Mouse (Mus musculus) CH12.LX (cell line): ENCODE results near the gene St6galnac6. TPM values are rescaled to one million over a fixed set of nuclear protein-coding genes. Genes with fewer than 3 reads are reported as not detected.

Experiments
- DNase-seq: peaks from one replicate; pipeline ENCODE4 v3.0.0-alpha.2; 2013; ENCODE audit errors: extremely low read depth
- H3K27ac ChIP-seq: 2 replicates; pipeline ENCODE4 v1.5.1; 2012; ENCODE audit warnings: low read depth, mild to moderate bottlenecking, control low read depth, moderate library complexity; ENCODE audit not compliant: insufficient read depth
- H3K27me3 ChIP-seq: replicated peaks from 2 replicates; pipeline ENCODE3; 2012; ENCODE audit warnings: inconsistent platforms
- H3K36me3 ChIP-seq, 2 experiments: replicated peaks in 1 of 2; 2 replicates each; pipeline versions ENCODE3 to v1.6.1; 2012; ENCODE audit warnings: inconsistent platforms in 1 of 2, low read length in 1 of 2, mild to moderate bottlenecking in 1 of 2, mixed read lengths in 1 of 2, moderate library complexity in 1 of 2; ENCODE audit not compliant: control insufficient read depth in 1 of 2, insufficient read depth in 1 of 2
- H3K4me1 ChIP-seq, 2 experiments: 2 replicates each; pipeline ENCODE4 v1.6.1; 2012; ENCODE audit warnings: inconsistent platforms in 1 of 2, moderate library complexity in 1 of 2; ENCODE audit not compliant: insufficient read depth in 2 of 2, control insufficient read depth in 1 of 2
- H3K4me2 ChIP-seq: 2 replicates; pipeline ENCODE4 v1.6.1; 2012; ENCODE audit warnings: low read depth, mild to moderate bottlenecking, control low read depth; ENCODE audit not compliant: poor library complexity, insufficient read depth, severe bottlenecking
- H3K4me3 ChIP-seq, 3 experiments: fragments of 150-350 bp in 1 of 3; sonication (generic) in 1 of 3; replicated peaks in 1 of 3; 2 replicates each; pipeline versions ENCODE3 to v1.5.1; 2011 to 2012; ENCODE audit warnings: low read depth in 2 of 3, low read length in 2 of 3, mild to moderate bottlenecking in 2 of 3, moderate library complexity in 2 of 3, control low read depth in 1 of 3, improper control_type of control experiment in 1 of 3, inconsistent platforms in 1 of 3, mixed read lengths in 1 of 3; ENCODE audit not compliant: poor library complexity in 1 of 3
- H3K79me2 ChIP-seq: replicated peaks from 2 replicates; pipeline ENCODE4 v1.6.1; 2012; ENCODE audit warnings: mild to moderate bottlenecking, moderate library complexity; ENCODE audit not compliant: control insufficient read depth, poor library complexity, insufficient read depth, severe bottlenecking; ENCODE audit errors: extremely low read depth
- H3K9ac ChIP-seq: 2 replicates; pipeline ENCODE4 v1.6.1; 2012; ENCODE audit warnings: low read depth, mild to moderate bottlenecking, control low read depth, moderate library complexity; ENCODE audit not compliant: insufficient read depth
- H3K9me3 ChIP-seq: replicated peaks from 2 replicates; pipeline ENCODE3; 2012; ENCODE audit warnings: low read length, inconsistent platforms, mixed read lengths
- BHLHE40 ChIP-seq: IDR thresholded peaks from 2 replicates; pipeline ENCODE4 v1.6.1; 2011; ENCODE audit warnings: mild to moderate bottlenecking, low read depth, low read length, improper control_type of control experiment
- ELF1 ChIP-seq: IDR thresholded peaks from 2 replicates; pipeline ENCODE4 v1.6.1; 2014; ENCODE audit warnings: low read depth, mild to moderate bottlenecking, inconsistent platforms, low read length, improper control_type of control experiment
- JUND ChIP-seq: conservative IDR thresholded peaks from 2 replicates; pipeline ENCODE4 v1.6.1; 2011; ENCODE audit warnings: low read depth, low read length, improper control_type of control experiment
- MAFK ChIP-seq: IDR thresholded peaks from 2 replicates; pipeline ENCODE4 v1.6.1; 2011; ENCODE audit warnings: low read length, improper control_type of control experiment; ENCODE audit not compliant: insufficient replicate concordance
- MEF2A ChIP-seq: IDR thresholded peaks from 2 replicates; pipeline ENCODE4 v1.6.1; 2014; ENCODE audit warnings: low read depth, mild to moderate bottlenecking, inconsistent platforms, low read length, improper control_type of control experiment, borderline replicate concordance
- MXI1 ChIP-seq: IDR thresholded peaks from 2 replicates; pipeline ENCODE4 v1.6.1; 2011; ENCODE audit warnings: mild to moderate bottlenecking, low read depth, low read length, improper control_type of control experiment
- NELFE ChIP-seq: IDR thresholded peaks from 2 replicates; pipeline ENCODE4 v1.6.1; 2011; ENCODE audit warnings: low read depth, low read length, improper control_type of control experiment
- NRF1 ChIP-seq: IDR thresholded peaks from 2 replicates; pipeline ENCODE4 v1.6.1; 2014; ENCODE audit warnings: low read depth, mild to moderate bottlenecking, inconsistent platforms, low read length, improper control_type of control experiment, moderate library complexity
- POLR2A ChIP-seq: IDR thresholded peaks from 2 replicates; pipeline ENCODE4 v1.6.1; 2011; ENCODE audit warnings: low read depth, mild to moderate bottlenecking, improper control_type of control experiment, low read length
- POLR2AphosphoS2 ChIP-seq: IDR thresholded peaks from 2 replicates; pipeline ENCODE4 v1.6.1; 2011; ENCODE audit warnings: low read depth, low read length, improper control_type of control experiment
- SIN3A ChIP-seq: IDR thresholded peaks from 2 replicates; pipeline ENCODE4 v1.6.1; 2012; ENCODE audit warnings: low read length, improper control_type of control experiment, inconsistent platforms
- TCF12 ChIP-seq: IDR thresholded peaks from 2 replicates; pipeline ENCODE4 v1.6.1; 2014; ENCODE audit warnings: low read depth, mild to moderate bottlenecking, inconsistent platforms, low read length, improper control_type of control experiment
- dilution Hi-C: fragments of 300-500 bp; cut with MboI; formaldehyde crosslinking; loops from 2 replicates; pipeline ENCODE4 v1.14.3; 2020; ENCODE audit warnings: low sequenced_read_pairs; ENCODE audit not compliant: extremely low pct_unique_long_range_greater_than_20kb, extremely low pct_ligation_motif_present
- in situ Hi-C: fragments of 300-500 bp; cut with MboI; formaldehyde crosslinking; loops from 3 replicates; pipeline ENCODE4 v1.14.3; 2019; ENCODE audit warnings: low sequenced_read_pairs, low pct_ligation_motif_present, low pct_unique_long_range_greater_than_20kb, mixed read lengths
- polyA plus RNA-seq: library from polyadenylated mRNA; unstranded; fragments of >175 nt; gene quantifications from 2 replicates; pipeline ENCODE4 v1.2.1, GENCODE M21; 2012; ENCODE audit warnings: low read depth; ENCODE audit not compliant: insufficient read length
- total RNA-seq, 2 experiments: library from RNA; depleted of rRNA; stranded (reverse); fragments of 300-350 nt in 1 of 2; fragments of >200 nt in 1 of 2; gene quantifications; 2 replicates each; pipeline ENCODE4 v1.2.3; 2012 to 2014

St6galnac6 gene
- total and polyA plus RNA-seq, 3 experiments = 12.9 to 13.9 (median 13.3) TPM

- H3K27ac ChIP-seq = no peak overlapping the region
- no peaks in the 10 kb centered on the region for H3K36me3 ChIP-seq
Observed at GRCm38 (mm10) chr2:32667775-32668174, 68.3 kb downstream of the St6galnac6 start.

DNA sequence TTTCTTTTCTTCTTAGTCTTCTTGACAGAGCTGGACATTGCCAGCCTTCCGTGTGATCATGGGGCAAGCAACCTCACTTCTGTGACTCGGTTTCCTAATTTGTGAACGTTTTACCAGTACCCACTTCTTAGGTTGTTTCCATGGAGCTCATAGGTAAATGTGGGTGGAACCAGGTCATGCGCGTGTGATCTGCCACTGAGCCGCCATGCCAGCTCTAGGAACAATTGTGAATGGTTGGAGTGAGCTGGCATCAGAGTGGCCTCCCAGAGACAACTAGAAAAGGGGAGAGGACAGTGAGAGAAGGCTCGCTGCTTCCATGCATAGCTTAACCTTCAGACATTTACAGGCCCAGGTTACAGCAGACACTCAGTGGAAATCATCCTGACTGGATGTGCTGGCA, 68.7 kb downstream of the St6galnac6 start:
- DNase-seq = no peak
- Histone ChIP-seq H3K9ac (no peak overlapping the region), H3K27me3 (no peaks in the 10 kb centered on the region), H3K27ac (no peak overlapping the region), H3K4me1 (peaks cover 23 to 31% of the 10 kb centered on the region in 2 experiments), H3K79me2 (no peaks in the 10 kb centered on the region), H3K9me3 (no peaks in the 10 kb centered on the region)
- dilution Hi-C loops = no loop called here
- in situ Hi-C loops = no loop called here
- no peak for TF ChIP-seq POLR2AphosphoS2
- TF ChIP-seq, all 38 proteins: peak for 0
- H3K4me2 ChIP-seq = no peak overlapping the region
- H3K36me3 ChIP-seq = no peaks in the 10 kb centered on the region
- no peak overlapping the region for H3K4me3 ChIP-seq

More at GRCm38 (mm10) chr2:32667775-32668174, 68.3 kb downstream of the St6galnac6 start:
- Histone ChIP-seq H3K4me1 (peaks cover 19 to 29% of the 10 kb centered on the region in 2 experiments), H3K4me2 (no peak overlapping the region; the same call in 1 of the 2 replicates), H3K9ac (no peak overlapping the region), H3K4me3 (no peak overlapping the region), H3K27me3 (no peaks in the 10 kb centered on the region), H3K9me3 (no peaks in the 10 kb centered on the region), H3K79me2 (no peaks in the 10 kb centered on the region)
- dilution Hi-C loops (no loop called here), in situ Hi-C loops (no loop called here)
- no peak for DNase-seq
- TF ChIP-seq SIN3A (no peak), MAFK (no peak)

GRCm38 (mm10) chr2:32669876-32670275, 70.4 kb downstream of the St6galnac6 start:
- in situ Hi-C loops = loop anchor here (5.0 kb wide), 1 partner anchor 38 kb away; no protein-coding TSS in a partner anchor
- no peak overlapping the region for H3K9ac ChIP-seq
- H3K4me3 ChIP-seq = no peak overlapping the region
- H3K4me2 ChIP-seq = no peak overlapping the region
- H3K4me1 ChIP-seq = peaks cover 24 to 33% of the 10 kb centered on the region in 2 experiments
- no peak overlapping the region for H3K27ac ChIP-seq
- no peak for DNase-seq
- dilution Hi-C loops = no loop called here
- H3K27me3 ChIP-seq = no peaks in the 10 kb centered on the region
- no peak for TF ChIP-seq SIN3A
- no peak for TF ChIP-seq MXI1
- TF ChIP-seq TCF12 = no peak
- TF ChIP-seq JUND = no peak
- no peak for TF ChIP-seq POLR2A
- TF ChIP-seq NELFE = no peak
- TF ChIP-seq BHLHE40 = no peak
- no peak for TF ChIP-seq MEF2A
- no peak for TF ChIP-seq ELF1
- no peak for TF ChIP-seq NRF1
- no peaks in the 10 kb centered on the region for H3K36me3 ChIP-seq
- H3K79me2 ChIP-seq = no peaks in the 10 kb centered on the region
- H3K9me3 ChIP-seq = no peaks in the 10 kb centered on the region

Other genes with a start within 250 kb of the St6galnac6 start
Only the 20 nearest of the 23 such genes appear.
- gene 1110008P14Rik, start 217.8 kb upstream of the St6galnac6 start, total RNA-seq (2012; rRNA removed) = 32.4 and 41.2 TPM in 2 replicates
- gene 1110008P14Rik, start 217.8 kb upstream of the St6galnac6 start, total RNA-seq (2014; rRNA removed) = 20.2 and 27.8 TPM in 2 replicates
- 16.8 and 24.3 TPM in 2 replicates for gene 1110008P14Rik, start 217.8 kb upstream of the St6galnac6 start, polyA plus RNA-seq
- not detected in 2 replicates for gene Lcn2, start 211.5 kb upstream of the St6galnac6 start, total RNA-seq (2012; rRNA removed)
- gene Lcn2, start 211.5 kb upstream of the St6galnac6 start, total RNA-seq (2014; rRNA removed) = not detected in 2 replicates
- not detected in 2 replicates for gene Lcn2, start 211.5 kb upstream of the St6galnac6 start, polyA plus RNA-seq
- gene Ptges2, start 203.8 kb upstream of the St6galnac6 start, total RNA-seq (2012; rRNA removed) = 19.6 and 21.3 TPM in 2 replicates
- gene Ptges2, start 203.8 kb upstream of the St6galnac6 start, total RNA-seq (2014; rRNA removed) = 14.7 and 17.1 TPM in 2 replicates
- 19.5 and 20.3 TPM in 2 replicates for gene Ptges2, start 203.8 kb upstream of the St6galnac6 start, polyA plus RNA-seq
- 3.3 and 3.5 TPM in 2 replicates for gene Naif1, start 149.3 kb upstream of the St6galnac6 start, total RNA-seq (2012; rRNA removed)
- gene Naif1, start 149.3 kb upstream of the St6galnac6 start, total RNA-seq (2014; rRNA removed) = 2.5 and 2.7 TPM in 2 replicates
- gene Naif1, start 149.3 kb upstream of the St6galnac6 start, polyA plus RNA-seq = 5.0 and 6.5 TPM in 2 replicates
- gene Slc25a25, start 148.3 kb upstream of the St6galnac6 start, total RNA-seq (2012; rRNA removed) = 9.8 and 14.1 TPM in 2 replicates
- 6.6 TPM in 2 replicates for gene Slc25a25, start 148.3 kb upstream of the St6galnac6 start, total RNA-seq (2014; rRNA removed)
- gene Slc25a25, start 148.3 kb upstream of the St6galnac6 start, polyA plus RNA-seq = 9.4 and 10.0 TPM in 2 replicates
- 3.8 and 5.1 TPM in 2 replicates for gene Fam102a, start 64.4 kb upstream of the St6galnac6 start, total RNA-seq (2012; rRNA removed)
- gene Fam102a, start 64.4 kb upstream of the St6galnac6 start, total RNA-seq (2014; rRNA removed) = 1.3 and 1.7 TPM in 2 replicates
- 6.7 and 7.8 TPM in 2 replicates for gene Fam102a, start 64.4 kb upstream of the St6galnac6 start, polyA plus RNA-seq
- gene Dpm2, start 28.9 kb upstream of the St6galnac6 start, total RNA-seq (2012; rRNA removed) = 30.9 and 38.1 TPM in 2 replicates
- gene Dpm2, start 28.9 kb upstream of the St6galnac6 start, total RNA-seq (2014; rRNA removed) = 29.8 and 33.8 TPM in 2 replicates
- gene Dpm2, start 28.9 kb upstream of the St6galnac6 start, polyA plus RNA-seq = 63.6 and 65.7 TPM in 2 replicates
- gene Pip5kl1, start 24.9 kb upstream of the St6galnac6 start, total RNA-seq (2012; rRNA removed) = 0.64 and 1.3 TPM in 2 replicates
- gene Pip5kl1, start 24.9 kb upstream of the St6galnac6 start, total RNA-seq (2014; rRNA removed) = 0.28 TPM in 1 of 2 replicates, not detected in the other
- gene Pip5kl1, start 24.9 kb upstream of the St6galnac6 start, polyA plus RNA-seq = 0.57 and 0.82 TPM in 2 replicates
- gene 9430097D07Rik, start 24.0 kb upstream of the St6galnac6 start, total RNA-seq (2012; rRNA removed) = 0.13 TPM in 1 of 2 replicates, not detected in the other
- not detected in 2 replicates for gene 9430097D07Rik, start 24.0 kb upstream of the St6galnac6 start, total RNA-seq (2014; rRNA removed)
- gene 9430097D07Rik, start 24.0 kb upstream of the St6galnac6 start, polyA plus RNA-seq = not detected in 2 replicates
- gene St6galnac4, start 12.6 kb upstream of the St6galnac6 start, total RNA-seq (2012; rRNA removed) = 51.9 and 57.4 TPM in 2 replicates
- gene St6galnac4, start 12.6 kb upstream of the St6galnac6 start, total RNA-seq (2014; rRNA removed) = 45.9 and 58.3 TPM in 2 replicates
- gene St6galnac4, start 12.6 kb upstream of the St6galnac6 start, polyA plus RNA-seq = 81.7 and 87.0 TPM in 2 replicates
- gene Ak1, start 22.0 kb downstream of the St6galnac6 start, total RNA-seq (2012; rRNA removed) = 2.9 and 3.9 TPM in 2 replicates
- gene Ak1, start 22.0 kb downstream of the St6galnac6 start, total RNA-seq (2014; rRNA removed) = 1.4 TPM in 2 replicates
- gene Ak1, start 22.0 kb downstream of the St6galnac6 start, polyA plus RNA-seq = 1.5 and 2.8 TPM in 2 replicates
- gene Eng, start 46.9 kb downstream of the St6galnac6 start, total RNA-seq (2012; rRNA removed) = 0.13 TPM in 2 replicates
- 0.08 TPM in 1 of 2 replicates, not detected in the other for gene Eng, start 46.9 kb downstream of the St6galnac6 start, total RNA-seq (2014; rRNA removed)
- 0.44 and 0.47 TPM in 2 replicates for gene Eng, start 46.9 kb downstream of the St6galnac6 start, polyA plus RNA-seq
- 31.8 and 34.1 TPM in 2 replicates for gene Fpgs, start 104.4 kb downstream of the St6galnac6 start, total RNA-seq (2012; rRNA removed)
- 37.9 and 41.8 TPM in 2 replicates for gene Fpgs, start 104.4 kb downstream of the St6galnac6 start, total RNA-seq (2014; rRNA removed)
- gene Fpgs, start 104.4 kb downstream of the St6galnac6 start, polyA plus RNA-seq = 52.4 and 59.2 TPM in 2 replicates
- gene Cdk9, start 113.4 kb downstream of the St6galnac6 start, total RNA-seq (2012; rRNA removed) = 41.7 and 45.2 TPM in 2 replicates
- gene Cdk9, start 113.4 kb downstream of the St6galnac6 start, total RNA-seq (2014; rRNA removed) = 72.1 and 73.7 TPM in 2 replicates
- gene Cdk9, start 113.4 kb downstream of the St6galnac6 start, polyA plus RNA-seq = 136 and 138 TPM in 2 replicates
- 10.2 and 11.1 TPM in 2 replicates for gene Sh2d3c, start 121.3 kb downstream of the St6galnac6 start, total RNA-seq (2012; rRNA removed)
- 4.8 and 5.1 TPM in 2 replicates for gene Sh2d3c, start 121.3 kb downstream of the St6galnac6 start, total RNA-seq (2014; rRNA removed)
- gene Sh2d3c, start 121.3 kb downstream of the St6galnac6 start, polyA plus RNA-seq = 22.0 and 25.8 TPM in 2 replicates
- not detected in 2 replicates for gene 6330409D20Rik, start 141.3 kb downstream of the St6galnac6 start, total RNA-seq (2012; rRNA removed)
- not detected in 2 replicates for gene 6330409D20Rik, start 141.3 kb downstream of the St6galnac6 start, total RNA-seq (2014; rRNA removed)
- gene 6330409D20Rik, start 141.3 kb downstream of the St6galnac6 start, polyA plus RNA-seq = 0.41 and 0.46 TPM in 2 replicates
- 49.9 and 53.8 TPM in 2 replicates for gene Tor2a, start 157.5 kb downstream of the St6galnac6 start, total RNA-seq (2012; rRNA removed)
- gene Tor2a, start 157.5 kb downstream of the St6galnac6 start, total RNA-seq (2014; rRNA removed) = 37.5 and 41.4 TPM in 2 replicates
- 28.5 and 33.3 TPM in 2 replicates for gene Tor2a, start 157.5 kb downstream of the St6galnac6 start, polyA plus RNA-seq
- gene Ttc16, start 175.9 kb downstream of the St6galnac6 start, total RNA-seq (2012; rRNA removed) = 0.81 and 0.97 TPM in 2 replicates
- gene Ttc16, start 175.9 kb downstream of the St6galnac6 start, total RNA-seq (2014; rRNA removed) = 0.11 TPM in 1 of 2 replicates, not detected in the other
- gene Ttc16, start 175.9 kb downstream of the St6galnac6 start, polyA plus RNA-seq = 0.24 TPM in 1 of 2 replicates, not detected in the other
- gene Ptrh1, start 176.1 kb downstream of the St6galnac6 start, total RNA-seq (2012; rRNA removed) = 9.2 and 11.1 TPM in 2 replicates
- 1.4 and 1.7 TPM in 2 replicates for gene Ptrh1, start 176.1 kb downstream of the St6galnac6 start, total RNA-seq (2014; rRNA removed)
- 4.6 and 6.9 TPM in 2 replicates for gene Ptrh1, start 176.1 kb downstream of the St6galnac6 start, polyA plus RNA-seq
- gene Cfap157, start 184.7 kb downstream of the St6galnac6 start, total RNA-seq (2012; rRNA removed) = not detected in 2 replicates
- gene Cfap157, start 184.7 kb downstream of the St6galnac6 start, total RNA-seq (2014; rRNA removed) = not detected in 2 replicates
- gene Cfap157, start 184.7 kb downstream of the St6galnac6 start, polyA plus RNA-seq = 0.23 and 0.67 TPM in 2 replicates